Mouse (Mus musculus) lung, postnatal 0 days (tissue): ENCODE measurements at regions not wholly inside any gene's neighbourhood (a gene's known extent, or its start where the extent isn't known, plus 50 kb on each side); places are given as distances from the start of the nearest gene placed in this dataset.

ENCODE experiments used
- CTCF ChIP-seq: IDR thresholded peaks from 2 replicates; pipeline ENCODE4 v1.5.1; 2016; ENCODE audit warnings: antibody characterized with exemption, mild to moderate bottlenecking
- EP300 ChIP-seq: IDR thresholded peaks from 2 replicates; pipeline ENCODE4 v1.6.1; 2016; ENCODE audit warnings: antibody characterized with exemption, mild to moderate bottlenecking, control low read depth

DNA sequence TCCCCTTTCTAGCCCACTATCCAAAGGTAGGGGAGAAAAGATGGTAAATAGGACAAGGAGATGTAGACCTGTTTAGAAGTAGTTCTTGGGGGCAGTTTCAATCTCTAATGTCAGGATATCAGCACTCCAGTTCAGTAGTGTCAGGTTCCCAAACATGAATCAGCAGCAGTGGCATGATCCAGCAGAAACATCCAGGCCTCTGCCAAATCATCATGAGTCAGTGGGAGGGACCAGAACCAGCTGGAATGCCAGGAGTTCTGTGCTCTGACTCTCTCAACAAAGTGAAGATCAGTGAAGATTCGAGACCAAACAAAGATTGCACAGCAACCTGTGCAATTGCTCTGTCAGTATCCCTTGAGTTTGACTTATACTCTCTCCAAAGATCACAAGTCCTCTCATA is 85.9 kb upstream of the Nrip1 start:
- TF ChIP-seq CTCF (no peak), EP300 (no peak)
